Mouse (Mus musculus): ENCODE data around the gene Rab5c. TPM values are rescaled to one million over a fixed set of nuclear protein-coding genes. Genes with fewer than 3 reads are reported as not detected.

Rab5c gene
- total and polyA plus RNA-seq, 3 experiments: 249 to 263 TPM; not detected in 1

- Histone ChIP-seq H3K4me1 (ENCODE audit: control insufficient read depth in 1 of 2, insufficient read depth in 2 of 2, low read length in 2 of 2) (peaks cover 5 to 29% of the 10 kb centered on the region in 2 experiments; a peak in 3 of 4 replicates), H3K36me3 (ENCODE audit: control insufficient read depth in 1 of 2, insufficient read depth in 2 of 2, low read length in 2 of 2) (peaks cover 7 to 28% of the 10 kb centered on the region in 2 experiments)
- no peak for DNase-seq (ENCODE audit: low read depth, low spot score)
These were observed 23.1 kb downstream of the Rab5c start for GRCm38 (mm10) chr11:100714948-100715347.

GRCm38 (mm10) chr11:100714534-100714915, 23.5 kb downstream of the Rab5c start:
- peaks cover 6 to 28% of the 10 kb centered on the region in 2 experiments for H3K36me3 ChIP-seq (ENCODE audit: control insufficient read depth in 1 of 2, insufficient read depth in 2 of 2, low read length in 2 of 2)
- TF ChIP-seq POLR2AphosphoS5 (IDR thresholded peaks at IDR 0.05; ENCODE audit: borderline replicate concordance, low read depth, low read length): no peak
- no peak; the same call in 1 of the 2 replicates for TF ChIP-seq SIN3A (IDR thresholded peaks at IDR 0.05; ENCODE audit: low read length)
- TF ChIP-seq ZNF384 (IDR thresholded peaks at IDR 0.05; ENCODE audit: low read depth, low read length): peak; percentile 49; the same call in 1 of the 2 replicates
- 0 out of 2 replicates have a peak, but pooled peaks have one; percentile 44 for TF ChIP-seq TCF12 (IDR thresholded peaks at IDR 0.05; ENCODE audit: low read depth, low read length)
- TF ChIP-seq RCOR1 (IDR thresholded peaks at IDR 0.05; ENCODE audit: low read depth, low read length): 0 out of 2 replicates have a peak, but pooled peaks have one; percentile 23
- peak; percentile 79 to 88 (median 81) for TF ChIP-seq CTCF (IDR thresholded peaks at IDR 0.05 in 2 of 3, conservative IDR thresholded peaks at IDR 0.05 in 1 of 3; ENCODE audit: control insufficient read depth in 1 of 3, insufficient read depth in 1 of 3, low read depth in 2 of 3, low read length in 3 of 3, poor library complexity in 1 of 3, severe bottlenecking in 1 of 3)
- TF ChIP-seq SMC3 (IDR thresholded peaks at IDR 0.05; ENCODE audit: low read depth, low read length): peak; percentile 84
- no peak for TF ChIP-seq UBTF (IDR thresholded peaks at IDR 0.05; ENCODE audit: borderline replicate concordance, insufficient read depth, low read depth, low read length)
- TF ChIP-seq POLR2AphosphoS2 (IDR thresholded peaks at IDR 0.05; ENCODE audit: low read length): no peak
- TF ChIP-seq GATA1 (IDR thresholded peaks at IDR 0.05; ENCODE audit: low read depth, low read length): peak; percentile 59
- TF ChIP-seq USF2 (IDR thresholded peaks at IDR 0.05; ENCODE audit: borderline replicate concordance in 1 of 2, insufficient read depth in 1 of 2, low read depth in 1 of 2, low read length in 2 of 2): no peak
- peak; percentile 71 for TF ChIP-seq ZC3H11A (IDR thresholded peaks at IDR 0.05; ENCODE audit: low read depth, low read length)
- peak; percentile 35; the same call in 1 of the 2 replicates for TF ChIP-seq MXI1 (IDR thresholded peaks at IDR 0.05; ENCODE audit: low read depth, low read length)
- 0 out of 2 replicates have a peak, but pooled peaks have one; percentile 50 for TF ChIP-seq HCFC1 (IDR thresholded peaks at IDR 0.05; ENCODE audit: low read depth, low read length)
- TF ChIP-seq MYC (IDR thresholded peaks at IDR 0.05; ENCODE audit: low read depth, low read length): no peak
- peak; percentile 11 to 23; a peak in 1 of 4 replicates for TF ChIP-seq EP300 (IDR thresholded peaks at IDR 0.05; ENCODE audit: low read depth in 1 of 2, low read length in 2 of 2)
- TF ChIP-seq MYB (IDR thresholded peaks at IDR 0.05; ENCODE audit: low read depth, low read length): no peak
- TF ChIP-seq BHLHE40 (IDR thresholded peaks at IDR 0.05; ENCODE audit: borderline replicate concordance, low read depth, low read length): no peak
- no peak for TF ChIP-seq ZMIZ1 (IDR thresholded peaks at IDR 0.05; ENCODE audit: low read depth, low read length)
- TF ChIP-seq CHD2 (IDR thresholded peaks at IDR 0.05; ENCODE audit: low read length): no peak
- no peak for TF ChIP-seq NELFE (IDR thresholded peaks at IDR 0.05; ENCODE audit: low read depth, low read length)
- no peak for TF ChIP-seq JUND (IDR thresholded peaks at IDR 0.05; ENCODE audit: low read depth, low read length)
- 0 out of 2 replicates have a peak, but pooled peaks have one; percentile 43 for TF ChIP-seq ETS1 (IDR thresholded peaks at IDR 0.05; ENCODE audit: low read depth, low read length)
- no peak for TF ChIP-seq ZKSCAN1 (IDR thresholded peaks at IDR 0.05; ENCODE audit: low read depth, low read length)
- TF ChIP-seq ELF1 (IDR thresholded peaks at IDR 0.05; ENCODE audit: low read depth, low read length): 0 out of 2 replicates have a peak, but pooled peaks have one; percentile 31
- peak; percentile 81 for TF ChIP-seq RAD21 (IDR thresholded peaks at IDR 0.05; ENCODE audit: low read depth, low read length)
- peaks cover 5 to 27% of the 10 kb centered on the region in 2 experiments; a peak in 3 of 4 replicates for H3K4me1 ChIP-seq (ENCODE audit: control insufficient read depth in 1 of 2, insufficient read depth in 2 of 2, low read length in 2 of 2)
- peak overlapping the region; percentile 77 for H3K27ac ChIP-seq (ENCODE audit: control insufficient read depth, low read depth, low read length)
- H3K27me3 ChIP-seq (ENCODE audit: control insufficient read depth in 1 of 2, insufficient read depth in 2 of 2, low read length in 2 of 2): no peaks in the 10 kb centered on the region
- peak overlapping the region; percentile 64; the same call in 1 of the 2 replicates for H3K9ac ChIP-seq (ENCODE audit: control insufficient read depth, low read depth, low read length, poor library complexity, severe bottlenecking)
- H3K9me3 ChIP-seq (replicated peaks; ENCODE audit: insufficient read depth, low read length): no peaks in the 10 kb centered on the region
- peaks cover 14% of the 10 kb centered on the region for H3K79me2 ChIP-seq (ENCODE audit: control insufficient read depth, insufficient read depth, low read length, poor library complexity)
- peak overlapping the region in 1 of 2 experiments; percentile 32; a peak in 3 of 4 replicates for H3K4me3 ChIP-seq (ENCODE audit: control insufficient read depth in 1 of 2, insufficient read depth in 1 of 2, low read depth in 2 of 2, low read length in 2 of 2)
- peak; percentile 88 for DNase-seq (ENCODE audit: low read depth, low spot score)

More at GRCm38 (mm10) chr11:100714948-100715347, 23.1 kb downstream of the Rab5c start:
- TF ChIP-seq E2F4 (IDR thresholded peaks at IDR 0.05; ENCODE audit: borderline replicate concordance, low read depth, low read length): no peak
- TF ChIP-seq UBTF (IDR thresholded peaks at IDR 0.05; ENCODE audit: borderline replicate concordance, insufficient read depth, low read depth, low read length): no peak
- no peak for TF ChIP-seq MAFK (IDR thresholded peaks at IDR 0.05; ENCODE audit: borderline replicate concordance, low read depth, low read length)
- TF ChIP-seq ZC3H11A (IDR thresholded peaks at IDR 0.05; ENCODE audit: low read depth, low read length): no peak
- TF ChIP-seq NRF1 (IDR thresholded peaks at IDR 0.05; ENCODE audit: insufficient read depth, low read depth, low read length, poor library complexity, severe bottlenecking): no peak
- no peak for TF ChIP-seq CTCF (IDR thresholded peaks at IDR 0.05 in 2 of 3, conservative IDR thresholded peaks at IDR 0.05 in 1 of 3; ENCODE audit: control insufficient read depth in 1 of 3, insufficient read depth in 1 of 3, low read depth in 2 of 3, low read length in 3 of 3, poor library complexity in 1 of 3, severe bottlenecking in 1 of 3)
- no peak for TF ChIP-seq RAD21 (IDR thresholded peaks at IDR 0.05; ENCODE audit: low read depth, low read length)
- no peak for TF ChIP-seq TCF12 (IDR thresholded peaks at IDR 0.05; ENCODE audit: low read depth, low read length)
- no peak for TF ChIP-seq NELFE (IDR thresholded peaks at IDR 0.05; ENCODE audit: low read depth, low read length)
- no peak for TF ChIP-seq GABPA (IDR thresholded peaks at IDR 0.05; ENCODE audit: low read depth, low read length)
- TF ChIP-seq ZNF384 (IDR thresholded peaks at IDR 0.05; ENCODE audit: low read depth, low read length): no peak
- no peak for TF ChIP-seq POLR2AphosphoS5 (IDR thresholded peaks at IDR 0.05; ENCODE audit: borderline replicate concordance, low read depth, low read length)
- no peaks in the 10 kb centered on the region for H3K27me3 ChIP-seq (ENCODE audit: control insufficient read depth in 1 of 2, insufficient read depth in 2 of 2, low read length in 2 of 2)
- peaks cover 18% of the 10 kb centered on the region for H3K79me2 ChIP-seq (ENCODE audit: control insufficient read depth, insufficient read depth, low read length, poor library complexity)
- no peak overlapping the region for H3K9ac ChIP-seq (ENCODE audit: control insufficient read depth, low read depth, low read length, poor library complexity, severe bottlenecking)
- no peak overlapping the region for H3K27ac ChIP-seq (ENCODE audit: control insufficient read depth, low read depth, low read length)
- H3K4me3 ChIP-seq (ENCODE audit: control insufficient read depth in 1 of 2, insufficient read depth in 1 of 2, low read depth in 2 of 2, low read length in 2 of 2): no peak overlapping the region
- no peaks in the 10 kb centered on the region for H3K9me3 ChIP-seq (replicated peaks; ENCODE audit: insufficient read depth, low read length)
